Mouse (Mus musculus) C2C12 (cell line): ENCODE results near the gene Irf2bp2. TPM values are rescaled to one million over a fixed set of nuclear protein-coding genes. Genes with fewer than 3 reads are reported as not detected.
"Not testable (repeated sequence)": the region's sequence is repeated elsewhere in the genome, so short reads cannot be mapped to it uniquely, and the experiment has no call there.

Experiments used
- H3K27me3 ChIP-seq: one replicate; pipeline ENCODE4 v1.6.1; 2011; ENCODE audit not compliant: control insufficient read depth, insufficient read depth, insufficient read length
- H3K36me3 ChIP-seq: one replicate; pipeline ENCODE4 v1.6.1; 2011; ENCODE audit not compliant: control insufficient read depth, insufficient read depth
- H3K4me3 ChIP-seq: one replicate; pipeline ENCODE4 v1.5.1; 2011; ENCODE audit warnings: mild to moderate bottlenecking, control low read depth; ENCODE audit not compliant: poor library complexity, insufficient read depth, severe bottlenecking
- H3K79me2 ChIP-seq: one replicate; pipeline ENCODE4 v1.6.1; 2011; ENCODE audit not compliant: control insufficient read depth, insufficient read depth
- H3K79me3 ChIP-seq: one replicate; pipeline ENCODE4 v1.6.1; 2011; ENCODE audit warnings: low read depth, control low read depth
- H3ac ChIP-seq: one replicate; pipeline ENCODE3; 2011; ENCODE audit warnings: low read depth; ENCODE audit not compliant: control insufficient read depth, insufficient read length
- CEBPB ChIP-seq: IDR thresholded peaks from one replicate; pipeline ENCODE4 v1.6.1; 2011; ENCODE audit warnings: low read depth, mild to moderate bottlenecking, control low read depth, moderate library complexity
- CTCF ChIP-seq: IDR thresholded peaks from one replicate; pipeline ENCODE4 v1.5.1; 2011; ENCODE audit not compliant: control insufficient read depth, insufficient read depth, insufficient read length
- FOSL1 ChIP-seq: IDR thresholded peaks from one replicate; pipeline ENCODE4 v1.8.0; 2011; ENCODE audit warnings: mild to moderate bottlenecking, low read length; ENCODE audit not compliant: poor library complexity, insufficient read depth, severe bottlenecking
- MAX ChIP-seq: IDR thresholded peaks from one replicate; pipeline ENCODE4 v1.6.1; 2011; ENCODE audit warnings: mild to moderate bottlenecking, control low read depth
- MYOD1 ChIP-seq: IDR thresholded peaks from one replicate; pipeline ENCODE4 v1.6.1; 2011; ENCODE audit warnings: low read depth; ENCODE audit not compliant: control insufficient read depth, insufficient read length
- MYOG ChIP-seq: IDR thresholded peaks from one replicate; pipeline ENCODE4 v1.6.1; 2011; ENCODE audit not compliant: control insufficient read depth, insufficient read length; ENCODE audit errors: extremely low read depth
- USF1 ChIP-seq: IDR thresholded peaks from one replicate; pipeline ENCODE4 v1.6.1; 2011; ENCODE audit warnings: low read depth, mild to moderate bottlenecking, control low read depth, moderate library complexity
- polyA plus RNA-seq: library from polyadenylated mRNA; unstranded; fragments of >200 nt; fragmentation: generic; extraction: Trizol; gene quantifications from one replicate; pipeline ENCODE4 v1.2.1, GENCODE M21; 2012; ENCODE audit warnings: missing spikeins

Gene Irf2bp2
- polyA plus RNA-seq, 1 experiment, result 20.9 TPM

DNA sequence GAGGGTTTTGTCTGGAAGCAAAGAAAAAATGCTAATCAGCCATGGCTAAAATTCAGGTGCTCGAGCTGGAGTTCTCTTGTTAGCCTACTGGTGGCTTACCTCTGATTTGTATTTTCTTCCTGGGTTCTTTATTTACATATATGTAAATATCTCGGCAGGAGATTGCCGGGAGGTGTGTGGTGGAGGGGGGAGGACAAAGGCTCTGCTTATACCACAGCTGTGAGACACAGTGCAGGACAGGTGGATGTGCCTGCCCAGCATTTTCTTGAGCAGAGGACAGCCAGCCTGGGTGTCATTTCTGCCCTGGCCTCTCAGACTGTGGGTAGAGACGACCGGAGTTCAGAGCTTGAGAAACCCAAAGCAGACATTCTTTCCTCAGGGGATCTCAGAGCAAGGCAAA is 7.5 kb upstream of the Irf2bp2 start:
- no peak for TF ChIP-seq MYOG
- no peak for TF ChIP-seq CEBPB
- no peak for TF ChIP-seq MYOD1
- TF ChIP-seq MAX, result no peak
- TF ChIP-seq CTCF, result no peak
- no peak for TF ChIP-seq USF1
- no peak for TF ChIP-seq FOSL1
- no peak overlapping the region for H3K4me3 ChIP-seq
- H3K27me3 ChIP-seq, result no peaks in the 10 kb centered on the region
- no peaks in the 10 kb centered on the region for H3K36me3 ChIP-seq
- H3K79me3 ChIP-seq, result no peaks in the 10 kb centered on the region
- H3K79me2 ChIP-seq, result no peaks in the 10 kb centered on the region
- no peak overlapping the region for H3ac ChIP-seq

- Histone ChIP-seq H3K79me2 (no peaks in the 10 kb centered on the region), H3K36me3 (no peaks in the 10 kb centered on the region)
Measured at GRCm38 (mm10) chr8:126600816-126601243, 7.0 kb upstream of the Irf2bp2 start.

DNA sequence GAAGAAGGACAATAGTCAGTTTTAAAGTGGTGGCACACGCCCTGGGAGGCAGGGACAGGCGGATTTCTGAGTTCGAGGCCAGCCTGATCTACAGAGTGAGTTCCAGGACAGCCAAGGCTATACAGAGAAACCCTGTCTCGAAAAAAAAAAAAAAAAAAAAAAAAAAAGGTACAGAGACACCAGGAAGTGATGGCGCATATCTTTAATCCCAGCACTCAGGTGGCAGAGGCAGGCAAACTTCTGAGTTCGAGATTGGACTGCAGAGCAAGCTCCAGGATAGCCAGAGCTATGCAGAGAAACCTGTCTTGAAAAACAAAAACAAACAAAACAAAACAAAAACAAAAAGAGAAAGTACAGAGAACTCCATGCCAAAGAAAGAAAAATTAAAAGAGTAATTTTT is 6.6 kb upstream of the Irf2bp2 start:
- H3K27me3 ChIP-seq, H3ac ChIP-seq, H3K79me2 ChIP-seq, H3K79me3 ChIP-seq, H3K4me3 ChIP-seq, H3K36me3 ChIP-seq: not testable (repeated sequence)

More at GRCm38 (mm10) chr8:126600816-126601243, 7.0 kb upstream of the Irf2bp2 start:
- Histone ChIP-seq H3K27me3 (no peaks in the 10 kb centered on the region), H3K79me3 (no peaks in the 10 kb centered on the region), H3K4me3 (no peak overlapping the region), H3ac (no peak overlapping the region)
- TF ChIP-seq MYOD1 (no peak), CEBPB (no peak), FOSL1 (no peak), MYOG (no peak), MAX (peak; percentile 64)

DNA sequence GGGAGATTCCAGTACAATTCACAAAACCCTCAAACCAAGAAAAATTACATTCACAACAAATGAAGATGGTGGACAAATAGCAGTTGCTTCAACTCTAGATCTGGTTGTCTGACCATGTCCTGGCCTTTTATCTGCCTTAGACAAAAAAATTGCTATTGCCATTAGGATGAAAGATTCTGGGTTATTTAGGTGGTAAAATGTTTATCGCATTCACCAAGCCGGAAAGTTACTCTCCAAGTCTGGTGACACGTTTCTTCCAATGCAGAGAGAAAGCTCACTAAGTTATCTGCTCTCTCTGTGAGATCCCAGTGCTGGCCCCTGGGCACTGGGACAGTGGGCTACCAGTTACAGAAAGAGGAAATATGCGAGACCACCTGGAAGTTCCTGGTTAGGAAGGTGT is 5.5 kb upstream of the Irf2bp2 start:
- Histone ChIP-seq H3K4me3 (no peak overlapping the region), H3K36me3 (no peaks in the 10 kb centered on the region), H3K79me3 (no peaks in the 10 kb centered on the region), H3ac (no peak overlapping the region), H3K27me3 (no peaks in the 10 kb centered on the region), H3K79me2 (no peaks in the 10 kb centered on the region)
- TF ChIP-seq CEBPB (no peak), CTCF (no peak), FOSL1 (no peak), MAX (no peak), USF1 (no peak), MYOD1 (no peak), MYOG (no peak)

DNA sequence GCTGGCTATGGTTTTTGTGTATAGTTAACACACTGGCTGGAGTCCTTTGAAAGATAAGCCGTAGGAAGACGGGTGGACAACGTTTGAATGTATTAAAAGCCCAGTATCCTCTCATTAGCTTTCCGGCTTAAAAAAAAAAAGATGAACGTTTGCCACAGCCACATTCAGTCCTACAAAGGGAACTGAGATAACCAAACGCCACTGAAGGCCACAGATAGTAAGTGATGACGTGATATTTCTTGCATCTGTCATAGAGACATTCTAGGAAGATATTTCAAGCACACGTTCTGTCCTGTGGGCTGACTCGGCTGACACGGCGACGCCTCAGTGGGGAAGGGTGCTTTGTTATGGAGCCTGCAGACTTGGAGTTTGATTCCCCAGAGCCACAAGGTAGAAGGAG is 4.4 kb upstream of the Irf2bp2 start:
- Histone ChIP-seq H3K79me3 (no peaks in the 10 kb centered on the region), H3K79me2 (peaks cover 4% of the 10 kb centered on the region), H3K4me3 (no peak overlapping the region), H3K27me3 (no peaks in the 10 kb centered on the region), H3K36me3 (no peaks in the 10 kb centered on the region), H3ac (no peak overlapping the region)
- TF ChIP-seq MYOG (no peak), FOSL1 (no peak), CTCF (no peak), USF1 (no peak), MAX (no peak), MYOD1 (no peak), CEBPB (no peak)

- Histone ChIP-seq H3K79me2 (peaks cover 19% of the 10 kb centered on the region), H3ac (no peak overlapping the region), H3K4me3 (no peak overlapping the region), H3K79me3 (peaks cover 12% of the 10 kb centered on the region), H3K27me3 (no peaks in the 10 kb centered on the region), H3K36me3 (peaks cover 3% of the 10 kb centered on the region)
- no peak for TF ChIP-seq CTCF
- no peak for TF ChIP-seq MYOD1
- no peak for TF ChIP-seq CEBPB
- TF ChIP-seq MAX, result no peak
- no peak for TF ChIP-seq FOSL1
- TF ChIP-seq MYOG, result no peak
- TF ChIP-seq USF1, result no peak
Measured at GRCm38 (mm10) chr8:126596721-126597120, 2.9 kb upstream of the Irf2bp2 start.
